Mouse (Mus musculus): ENCODE results near the gene Cacul1. TPM values are rescaled to one million over a fixed set of nuclear protein-coding genes. Genes with fewer than 3 reads are reported as not detected.

The Cacul1 gene
- 18.5 TPM for polyA plus RNA-seq (2017; shearing (Covaris generic))

GRCm38 (mm10) chr19:60580582-60581339 is at the start of gene Cacul1:
Gene Cacul1 (minus strand): TSS chr19:60581025.

Other genes with a start within 250 kb of the Cacul1 start
- gene Prlhr, start 112.7 kb downstream of the Cacul1 start, polyA plus RNA-seq (2017; shearing (Covaris generic)), result not detected
- gene Nanos1, start 175.0 kb upstream of the Cacul1 start, polyA plus RNA-seq (2017; shearing (Covaris generic)), result 0.77 TPM
- gene Eif3a, start 209.6 kb upstream of the Cacul1 start, polyA plus RNA-seq (2017; shearing (Covaris generic)), result 143 TPM
- 55.3 TPM for gene Fam45a, start 230.6 kb upstream of the Cacul1 start, polyA plus RNA-seq (2017; shearing (Covaris generic))

Measured in inflammation-experienced regulatory T-cells, adult 16 weeks (primary cell).